Mouse (Mus musculus) kidney, adult 18-20 months (tissue): ENCODE measurements at regions not wholly inside any gene's neighbourhood (a gene's known extent, or its start where the extent isn't known, plus 50 kb on each side); places are given as distances from the start of the nearest gene placed in this dataset.

ENCODE experiments used
- DNase-seq: peaks from one replicate; pipeline ENCODE4 v3.0.0; 2021

DNA sequence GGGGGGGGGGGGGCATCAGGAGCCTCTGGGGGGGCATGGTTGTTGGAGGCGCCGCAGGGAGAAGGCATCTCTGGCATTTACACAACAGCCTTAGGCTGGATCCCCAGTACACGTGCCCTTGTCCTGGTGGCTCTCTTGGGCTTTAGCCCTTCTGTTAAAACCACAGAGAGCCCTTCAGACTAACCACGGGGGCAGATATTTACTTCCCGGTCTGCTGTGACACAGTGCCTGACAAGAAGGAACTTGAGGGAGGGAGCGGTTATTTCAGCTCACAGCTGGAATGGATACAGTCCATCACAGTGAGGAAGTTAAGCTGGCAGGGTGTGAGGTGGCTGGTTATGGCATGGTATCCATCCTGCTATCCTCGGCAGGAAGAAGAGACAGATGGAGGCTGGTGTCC lies 71.0 kb upstream of the Gm11733 start:
- DNase-seq: no peak

DNA sequence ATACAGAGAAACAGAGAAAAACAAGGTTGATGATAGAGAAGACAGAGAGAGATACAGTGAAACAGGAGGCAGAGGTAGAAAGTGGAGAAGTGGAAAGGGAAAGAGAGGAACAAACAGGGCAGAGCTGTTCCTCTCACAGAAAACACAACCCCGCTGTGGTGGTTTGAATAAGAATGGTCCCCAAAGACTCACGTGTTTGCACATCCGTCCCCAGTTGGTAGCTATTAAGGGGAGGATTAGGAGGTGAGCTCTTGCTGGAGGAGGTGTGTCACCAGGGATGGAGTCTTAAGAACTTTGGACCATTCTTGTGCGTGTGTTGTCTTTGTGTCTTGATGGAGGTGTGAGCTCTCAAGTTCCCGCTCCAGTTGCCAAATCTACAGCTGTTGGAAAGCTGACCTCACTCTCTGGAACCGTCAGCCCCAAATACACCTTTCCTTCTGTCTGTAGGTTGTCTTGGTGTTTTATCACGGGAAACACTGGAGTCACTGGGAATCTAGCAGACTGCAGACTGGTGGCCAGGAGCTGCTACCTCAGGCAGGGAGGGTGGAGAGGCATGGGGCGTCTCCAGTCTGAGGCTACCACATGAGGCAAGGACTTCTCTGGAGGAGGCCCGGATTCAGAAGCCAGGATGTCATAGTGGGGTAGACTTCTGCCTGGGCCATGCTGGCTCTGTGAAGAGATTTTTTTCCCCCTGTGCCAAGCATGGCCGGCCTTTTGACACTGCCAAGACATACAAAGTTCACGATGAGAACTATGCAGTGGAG lies 70.0 kb upstream of the Gm11733 start:
- no peak for DNase-seq

DNA sequence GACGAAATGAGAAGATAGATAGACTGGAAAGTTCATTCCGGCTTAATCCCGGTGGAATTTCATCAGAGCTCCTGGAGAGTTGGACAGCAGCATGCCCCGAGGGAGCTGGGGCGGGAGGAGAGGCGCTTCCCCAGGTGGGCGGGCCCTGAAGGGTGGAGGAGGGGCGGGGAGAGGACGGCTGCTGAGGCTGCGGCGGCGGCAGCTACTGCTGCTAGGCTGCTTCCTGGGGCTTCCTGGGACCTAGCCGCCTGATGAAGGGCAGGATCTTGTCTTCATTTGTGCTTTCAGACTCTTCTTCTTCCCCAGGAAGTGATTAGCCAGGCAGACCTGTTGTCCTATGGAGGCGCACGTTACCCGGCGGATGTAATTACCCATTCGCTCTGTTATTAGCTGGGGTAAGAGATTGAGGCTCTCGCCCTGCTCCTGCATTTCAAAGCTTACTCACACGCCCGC lies 69.3 kb upstream of the Gm11733 start:
- peak; percentile 67 for DNase-seq

DNA sequence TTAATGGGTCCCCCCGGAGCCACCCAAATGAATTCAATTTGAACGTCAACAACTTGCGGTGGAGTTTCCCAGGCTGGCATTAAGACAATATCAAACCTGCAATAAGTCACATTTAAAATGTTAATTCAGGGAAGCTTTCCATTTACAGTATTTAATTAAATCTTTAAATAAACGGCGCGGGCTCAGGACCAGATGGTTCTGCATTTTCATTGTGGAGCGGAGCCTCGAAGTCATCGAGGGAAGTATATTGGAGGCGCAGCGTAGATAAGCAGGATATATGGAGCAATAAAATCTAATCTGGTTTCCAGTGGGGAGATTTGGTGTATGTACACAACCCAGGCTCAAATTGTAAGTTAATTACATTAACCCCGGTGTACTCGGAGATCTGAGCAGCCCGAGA lies 68.7 kb upstream of the Gm11733 start:
- DNase-seq: no peak

DNA sequence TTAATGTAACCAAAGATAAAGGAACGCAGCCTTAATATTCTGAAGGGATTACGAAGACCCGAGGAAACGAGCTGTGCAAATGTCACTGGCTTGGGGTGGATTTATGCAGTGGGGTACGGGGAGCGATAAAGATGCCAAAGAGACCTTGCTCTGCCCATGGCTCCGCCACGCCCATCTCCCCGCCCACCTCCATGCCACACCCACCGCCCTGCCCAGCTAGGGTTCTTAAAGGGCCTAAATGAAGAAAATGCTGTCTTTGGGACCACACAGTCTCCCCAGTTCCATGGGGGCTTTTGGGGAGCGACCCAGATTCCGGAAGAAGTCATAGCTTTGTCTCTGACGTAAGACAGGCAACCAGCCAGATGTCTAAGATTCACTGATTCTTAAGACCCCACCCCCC lies 68.2 kb upstream of the Gm11733 start:
- DNase-seq: no peak

DNA sequence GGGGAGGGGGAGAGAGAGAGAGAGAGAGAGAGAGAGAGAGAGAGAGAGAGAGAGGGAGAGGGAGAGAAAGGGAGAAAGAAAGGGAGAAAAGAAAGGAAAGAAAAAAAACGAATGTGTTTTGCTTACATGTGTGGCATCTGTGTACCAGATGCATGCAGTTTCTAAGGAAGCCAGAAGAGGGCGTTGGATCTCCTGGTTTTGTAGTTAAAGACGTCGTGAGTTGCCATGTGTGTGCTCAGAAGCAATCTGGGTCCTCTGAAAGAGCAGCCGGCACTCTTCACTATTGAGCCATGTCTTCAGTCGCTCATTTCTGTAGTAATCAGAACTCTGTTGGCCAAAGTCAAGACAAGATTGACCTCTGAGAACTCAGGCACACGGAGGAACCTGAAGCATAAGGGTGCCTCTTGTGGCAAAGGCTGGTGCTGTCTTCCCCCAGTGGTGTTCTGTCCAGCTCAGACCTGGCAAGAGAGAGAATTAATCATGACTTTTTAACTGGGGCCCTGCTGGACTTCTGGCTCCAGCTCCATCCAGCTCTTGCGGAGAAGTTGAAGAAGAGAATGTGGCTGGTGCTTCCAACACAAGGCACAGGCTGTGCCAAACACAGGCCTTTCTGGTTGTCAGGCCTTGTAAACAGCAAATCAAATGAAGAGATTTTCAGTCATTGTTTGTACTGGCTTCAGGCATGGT lies 67.0 kb upstream of the Gm11733 start:
- no peak for DNase-seq

DNA sequence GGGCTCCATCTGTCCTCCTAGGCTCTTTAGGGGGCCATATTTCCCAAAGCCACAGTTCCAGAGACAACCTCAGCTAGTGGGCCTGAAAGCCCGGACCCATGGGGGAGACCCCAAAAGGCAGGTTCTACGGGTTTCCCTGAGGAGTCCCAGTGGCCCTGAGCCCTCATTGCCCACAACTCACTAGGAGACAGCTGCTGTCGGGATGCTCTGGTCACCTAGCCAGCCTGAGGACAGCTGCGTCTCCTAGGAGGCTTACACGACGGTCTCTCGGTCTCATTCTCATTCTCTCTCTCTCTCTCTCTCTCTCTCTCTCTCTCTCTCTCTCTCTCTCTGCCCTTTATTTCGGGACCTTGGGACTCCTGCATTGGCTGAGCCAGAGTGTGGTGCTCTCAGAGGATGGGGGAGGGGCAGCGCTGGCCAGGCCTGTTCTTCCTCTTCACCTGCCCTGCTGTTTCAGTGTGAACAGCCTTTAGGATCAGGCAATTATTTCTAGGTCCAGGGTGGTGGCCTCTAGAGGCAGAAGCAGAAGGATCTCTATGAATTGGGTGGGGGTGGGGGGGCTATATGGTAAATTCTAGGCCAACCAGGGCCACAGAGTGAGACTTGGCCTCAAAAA lies 66.1 kb upstream of the Gm11733 start:
- no peak for DNase-seq

DNA sequence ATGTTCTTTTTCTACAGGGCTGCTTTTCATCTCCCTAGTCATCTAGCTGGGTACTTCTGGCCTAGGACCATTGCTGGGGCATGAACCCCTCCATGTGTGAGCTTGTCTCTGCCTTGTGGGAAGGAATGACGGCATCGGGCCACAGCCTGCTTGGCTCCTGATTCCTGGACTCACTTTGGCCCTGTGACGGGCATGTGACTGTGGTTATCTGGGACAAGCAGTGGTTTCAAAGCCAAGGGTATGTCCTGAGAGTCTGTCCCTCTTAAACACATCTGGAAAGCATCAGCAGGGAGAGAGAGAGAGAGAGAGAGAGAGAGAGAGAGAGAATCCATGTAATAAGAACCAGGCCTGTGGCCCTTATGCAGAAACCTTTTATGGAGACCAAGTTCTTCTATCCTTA lies 65.2 kb upstream of the Gm11733 start:
- no peak for DNase-seq

DNA sequence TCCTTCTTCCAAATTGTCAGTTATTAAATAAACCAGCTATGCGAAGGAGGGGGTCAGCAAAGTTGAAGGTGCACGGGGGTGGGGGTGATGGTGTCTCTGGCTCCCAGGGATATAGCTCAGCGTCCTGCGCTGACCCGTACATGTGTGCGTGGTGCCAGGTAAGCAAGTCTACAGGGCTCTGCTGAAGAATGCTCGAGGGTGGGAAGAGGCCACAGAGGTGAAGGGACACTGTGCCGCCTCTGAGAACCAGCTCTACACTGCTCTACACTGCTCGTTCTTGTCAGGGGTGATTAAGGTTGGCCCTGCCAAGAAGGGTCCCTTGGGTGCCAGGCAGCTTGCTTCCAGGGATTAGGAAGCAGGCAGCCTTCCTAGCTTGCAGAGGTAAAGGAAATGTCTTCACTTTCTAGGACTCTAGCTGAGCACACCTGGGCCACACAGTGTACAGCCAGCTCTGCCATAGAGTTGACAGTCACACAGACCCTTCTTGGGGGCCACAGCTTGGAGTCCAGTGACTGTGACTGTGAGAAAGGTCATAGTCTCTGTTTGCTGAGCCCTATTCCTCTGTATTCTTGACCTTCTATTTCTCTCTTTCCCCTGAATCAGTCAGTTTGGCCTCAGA lies 64.7 kb upstream of the Gm11733 start:
- DNase-seq: no peak

DNA sequence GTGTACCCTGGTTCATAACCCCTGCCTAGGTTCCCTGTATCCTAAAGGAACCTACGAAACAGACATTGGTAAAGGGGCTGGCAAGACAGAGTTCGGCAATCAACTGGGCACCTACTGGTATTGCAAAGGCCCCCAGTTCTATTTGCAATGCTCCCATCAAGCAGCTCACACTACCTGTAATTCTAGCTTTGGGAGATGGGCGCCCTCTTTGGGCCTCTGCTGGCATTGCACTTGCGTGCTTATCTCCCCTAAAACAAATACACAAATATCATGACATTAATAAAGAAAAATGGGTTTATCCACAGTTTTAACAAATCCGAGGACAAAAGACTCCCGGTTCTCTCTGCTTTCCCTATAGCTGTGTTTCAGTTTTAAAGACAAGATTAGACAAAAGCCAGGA lies 61.5 kb upstream of the Gm11733 start:
- DNase-seq: no peak

DNA sequence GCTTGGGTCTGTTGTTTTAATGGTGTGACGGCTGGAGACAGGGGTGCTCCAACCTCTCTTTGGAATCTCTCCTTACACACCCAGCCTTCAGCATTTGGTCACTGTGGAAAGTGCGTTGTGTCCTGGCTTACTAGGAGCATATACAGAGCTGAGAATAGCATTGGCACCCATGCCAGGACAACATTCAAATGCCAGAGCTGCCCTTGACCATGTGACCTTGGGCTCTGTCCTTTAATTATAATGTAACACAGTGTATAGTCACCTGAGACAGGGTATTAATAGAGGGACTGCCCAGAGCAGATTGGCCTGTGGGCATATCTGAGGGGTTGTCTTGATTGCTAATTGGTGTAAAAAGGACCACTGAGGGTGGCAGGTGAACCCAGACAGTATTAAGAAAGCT lies 60.7 kb upstream of the Gm11733 start:
- DNase-seq: no peak

DNA sequence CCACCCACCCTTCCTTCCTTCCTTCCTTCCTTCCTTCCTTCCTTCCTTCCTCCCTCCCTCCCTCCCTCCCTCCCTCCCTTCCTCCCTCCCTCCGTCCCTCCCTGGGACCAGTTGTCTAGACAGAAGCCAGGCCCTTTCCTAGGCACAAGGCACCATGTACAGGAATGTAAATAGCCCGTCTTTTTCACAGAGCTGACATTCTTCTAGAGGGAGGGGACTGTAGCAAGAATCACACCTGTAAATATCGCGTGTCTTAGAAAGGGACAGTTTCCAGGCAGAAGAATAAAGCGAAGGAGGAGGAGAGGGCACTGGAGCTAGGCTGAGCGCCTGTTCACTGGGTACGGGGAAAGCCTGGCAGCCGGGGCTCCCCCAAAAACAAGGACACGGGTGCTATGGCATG lies 58.7 kb upstream of the Gm11733 start:
- DNase-seq: no peak

DNA sequence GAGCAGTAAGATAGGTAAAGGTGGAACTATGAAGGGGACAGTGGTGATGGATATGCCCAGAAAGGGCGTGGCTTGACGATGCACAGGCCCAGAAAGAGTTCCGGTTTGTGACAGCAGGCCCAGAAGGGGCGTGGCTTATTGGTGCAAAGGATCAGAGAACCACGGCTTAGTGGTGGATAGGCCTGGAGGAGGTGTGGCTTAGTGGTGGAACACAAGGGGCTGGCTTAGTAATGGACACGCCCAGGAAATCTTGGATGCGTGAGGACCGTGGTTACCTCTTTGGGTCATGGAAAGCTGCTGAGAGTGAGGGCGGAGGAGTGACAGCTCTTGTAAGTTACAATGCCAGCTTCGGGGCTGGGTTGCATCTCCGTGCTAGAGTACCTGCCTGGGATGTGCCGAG lies 58.2 kb upstream of the Gm11733 start:
- DNase-seq: no peak

DNA sequence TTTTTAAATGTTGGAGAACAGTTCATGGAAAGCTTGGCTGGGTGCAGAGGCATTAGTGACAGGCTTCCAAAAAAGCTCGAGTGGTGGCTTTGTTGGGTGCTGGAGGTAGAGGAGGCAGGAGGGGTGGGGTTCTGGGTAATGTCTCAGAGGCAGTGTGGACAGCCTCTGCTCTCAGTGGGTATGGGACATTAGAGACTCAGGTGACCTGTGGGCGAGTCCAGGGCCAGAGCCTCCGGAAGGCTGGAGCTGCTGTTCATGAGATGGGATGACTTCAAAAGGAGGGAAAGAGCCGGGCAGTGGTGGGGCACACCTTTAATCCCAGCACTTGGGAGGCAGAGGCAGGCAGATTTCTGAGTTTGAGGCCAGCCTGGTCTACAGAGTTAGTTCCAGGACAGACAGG lies 57.5 kb upstream of the Gm11733 start:
- no peak for DNase-seq

DNA sequence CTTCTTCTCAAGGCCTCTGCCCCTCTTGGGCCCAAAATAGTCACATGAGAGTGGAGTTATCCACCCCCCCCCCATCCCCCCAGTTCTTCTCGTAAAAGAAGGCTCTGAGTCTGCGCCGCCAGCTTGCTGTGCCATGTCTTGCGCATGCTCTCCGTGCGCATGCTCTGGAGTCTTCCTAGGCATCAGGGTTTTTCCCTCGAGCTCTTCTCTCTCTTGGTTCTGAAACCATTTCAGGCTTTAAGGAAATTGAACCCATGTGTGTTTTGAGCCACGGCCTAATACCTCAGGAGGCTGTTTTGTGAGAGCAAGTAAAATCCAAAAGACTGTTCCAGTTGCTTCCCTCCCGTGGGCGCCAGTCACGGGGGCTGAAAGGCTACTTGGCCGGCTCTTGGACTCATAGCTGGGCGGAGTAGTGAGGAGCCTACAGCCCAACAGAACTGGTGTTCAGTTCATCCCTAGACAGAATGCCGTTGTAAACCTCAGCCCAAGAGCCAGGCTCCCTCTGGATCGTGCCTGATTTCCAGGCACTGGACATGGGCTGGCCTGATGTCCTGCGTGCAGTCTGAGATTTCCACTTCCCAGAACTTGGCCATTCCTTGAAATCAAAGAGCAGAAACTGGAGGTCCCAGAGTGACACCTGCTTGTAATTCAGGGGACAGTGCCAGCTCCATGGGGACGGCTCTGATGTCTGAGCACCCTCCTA lies 56.2 kb upstream of the Gm11733 start:
- no peak for DNase-seq

DNA sequence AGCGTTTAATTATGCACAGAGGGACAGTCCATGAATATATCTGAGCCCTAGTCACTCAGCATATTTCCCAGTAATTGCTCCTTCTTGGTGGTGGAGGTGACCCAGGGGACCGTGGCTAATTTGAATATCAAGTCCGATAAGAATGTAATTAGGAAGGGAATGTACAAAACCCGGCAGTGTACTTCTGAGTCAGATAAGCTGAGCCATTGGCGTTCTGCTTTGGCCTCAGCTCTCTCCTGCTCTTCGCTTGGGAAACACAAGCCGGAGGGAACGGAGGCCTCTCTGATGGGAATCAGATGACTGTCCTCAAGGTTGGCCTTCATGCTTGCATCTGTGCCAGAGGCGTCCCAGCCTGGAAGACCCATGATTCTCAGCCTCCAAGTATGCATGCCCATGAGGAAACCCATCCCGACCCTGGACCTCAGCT lies 54.8 kb upstream of the Gm11733 start:
- no peak for DNase-seq

DNA sequence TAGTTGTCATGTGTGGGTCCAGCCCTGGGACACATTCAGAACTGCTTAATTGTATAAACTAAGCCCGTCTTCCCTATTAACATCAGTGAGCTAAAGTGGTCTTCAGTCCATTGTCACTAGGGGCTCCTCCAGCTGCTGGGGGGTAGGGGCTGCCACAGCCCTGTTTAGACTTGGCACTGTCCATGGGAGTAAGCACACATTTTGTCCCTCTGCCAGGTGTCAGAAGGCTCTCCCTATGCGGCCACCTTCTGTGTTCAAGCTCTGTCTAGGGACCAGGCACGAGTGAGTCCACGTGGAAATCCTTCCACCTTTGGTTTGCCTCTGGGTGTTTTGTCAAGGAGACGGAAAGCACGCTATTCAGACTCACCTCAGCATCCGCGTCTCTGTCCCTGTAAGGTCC lies 54.3 kb upstream of the Gm11733 start:
- DNase-seq: no peak

DNA sequence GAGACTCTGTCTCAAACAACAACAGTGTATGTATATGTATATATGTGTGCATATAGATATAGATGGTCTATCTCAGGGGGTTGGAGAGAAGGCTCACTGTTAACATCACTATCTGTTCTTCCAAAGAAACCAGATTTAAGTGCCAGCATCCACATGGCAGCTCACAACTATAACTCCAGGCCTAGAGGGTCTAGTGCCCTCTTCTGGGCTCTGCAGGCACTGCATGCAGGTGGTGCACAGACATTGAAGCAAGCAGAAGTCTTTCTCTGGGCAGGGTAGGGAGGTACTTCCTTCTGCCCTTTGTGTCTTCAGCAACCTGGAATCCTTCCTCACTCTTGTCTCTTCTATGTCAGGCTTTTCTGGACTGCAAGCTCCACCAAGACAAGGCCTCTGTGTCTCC lies 50.1 kb upstream of the Gm11733 start:
- no peak for DNase-seq
